Mouse (Mus musculus) C2C12 (cell line): Measurements from ENCODE around the gene Tnni2. TPM values are rescaled to one million over a fixed set of nuclear protein-coding genes. Genes with fewer than 3 reads are reported as not detected.

Experiments used
- H3K27me3 ChIP-seq: one replicate; pipeline ENCODE4 v1.6.1; 2011; ENCODE audit not compliant: control insufficient read depth, insufficient read depth, insufficient read length
- H3K36me3 ChIP-seq: one replicate; pipeline ENCODE4 v1.6.1; 2011; ENCODE audit not compliant: control insufficient read depth, insufficient read depth
- H3K4me3 ChIP-seq: one replicate; pipeline ENCODE4 v1.5.1; 2011; ENCODE audit warnings: mild to moderate bottlenecking, control low read depth; ENCODE audit not compliant: poor library complexity, insufficient read depth, severe bottlenecking
- H3K79me2 ChIP-seq: one replicate; pipeline ENCODE4 v1.6.1; 2011; ENCODE audit not compliant: control insufficient read depth, insufficient read depth
- H3K79me3 ChIP-seq: one replicate; pipeline ENCODE4 v1.6.1; 2011; ENCODE audit warnings: low read depth, control low read depth
- H3ac ChIP-seq: one replicate; pipeline ENCODE3; 2011; ENCODE audit warnings: low read depth; ENCODE audit not compliant: control insufficient read depth, insufficient read length
- CEBPB ChIP-seq: IDR thresholded peaks from one replicate; pipeline ENCODE4 v1.6.1; 2011; ENCODE audit warnings: low read depth, mild to moderate bottlenecking, control low read depth, moderate library complexity
- CTCF ChIP-seq: IDR thresholded peaks from one replicate; pipeline ENCODE4 v1.5.1; 2011; ENCODE audit not compliant: control insufficient read depth, insufficient read depth, insufficient read length
- FOSL1 ChIP-seq: IDR thresholded peaks from one replicate; pipeline ENCODE4 v1.8.0; 2011; ENCODE audit warnings: mild to moderate bottlenecking, low read length; ENCODE audit not compliant: poor library complexity, insufficient read depth, severe bottlenecking
- MAX ChIP-seq: IDR thresholded peaks from one replicate; pipeline ENCODE4 v1.6.1; 2011; ENCODE audit warnings: mild to moderate bottlenecking, control low read depth
- MYOD1 ChIP-seq: IDR thresholded peaks from one replicate; pipeline ENCODE4 v1.6.1; 2011; ENCODE audit warnings: low read depth; ENCODE audit not compliant: control insufficient read depth, insufficient read length
- MYOG ChIP-seq: IDR thresholded peaks from one replicate; pipeline ENCODE4 v1.6.1; 2011; ENCODE audit not compliant: control insufficient read depth, insufficient read length; ENCODE audit errors: extremely low read depth
- USF1 ChIP-seq: IDR thresholded peaks from one replicate; pipeline ENCODE4 v1.6.1; 2011; ENCODE audit warnings: low read depth, mild to moderate bottlenecking, control low read depth, moderate library complexity
- polyA plus RNA-seq: library from polyadenylated mRNA; unstranded; fragments of >200 nt; fragmentation: generic; extraction: Trizol; gene quantifications from one replicate; pipeline ENCODE4 v1.2.1, GENCODE M21; 2012; ENCODE audit warnings: missing spikeins

The Tnni2 gene
- polyA plus RNA-seq, 1 experiment = 7.5 TPM

DNA sequence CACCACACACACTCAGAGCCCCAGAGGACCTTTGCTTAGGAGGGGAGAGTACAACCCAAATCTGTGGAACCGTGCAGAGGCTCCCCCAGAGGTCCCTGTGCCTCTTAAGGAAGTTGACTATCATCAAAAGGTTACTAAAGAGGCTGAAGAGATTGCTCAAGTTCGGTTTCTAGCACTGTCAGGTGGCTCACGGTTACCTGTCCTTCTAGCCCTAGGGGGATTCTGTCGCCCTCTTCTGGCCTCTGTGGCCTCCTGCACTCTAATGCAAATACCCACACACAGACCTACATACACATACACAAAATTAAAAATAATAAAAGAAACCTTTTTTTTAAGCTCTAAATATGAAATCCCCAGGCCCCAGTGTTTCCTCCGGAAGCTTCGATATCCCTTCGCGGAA lies 22.9 kb upstream of the Tnni2 start:
- TF ChIP-seq CEBPB = no peak
- no peak for TF ChIP-seq FOSL1
- no peak for TF ChIP-seq USF1
- H3K79me3 ChIP-seq = no peaks in the 10 kb centered on the region

DNA sequence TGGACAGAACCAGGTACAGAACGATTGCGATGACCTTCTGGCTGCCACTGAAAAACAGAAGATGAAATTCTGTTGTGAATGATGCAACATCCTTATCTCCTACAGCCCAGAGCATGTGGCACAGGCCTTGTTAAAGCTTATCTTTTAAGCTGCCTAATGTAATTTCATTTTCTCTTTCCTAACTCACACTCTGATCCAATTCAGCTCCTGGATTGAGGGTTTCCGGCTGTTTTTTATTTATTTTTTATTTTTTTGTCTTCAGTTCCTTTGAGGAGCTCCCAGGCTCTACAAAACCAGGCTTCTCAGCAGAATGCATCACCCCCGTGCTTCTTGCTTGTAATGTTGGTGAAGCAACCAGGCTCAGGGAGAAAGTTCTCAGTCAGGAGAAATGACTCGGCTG lies 21.7 kb upstream of the Tnni2 start:
- no peak overlapping the region for H3ac ChIP-seq
- no peaks in the 10 kb centered on the region for H3K36me3 ChIP-seq
- H3K4me3 ChIP-seq = no peak overlapping the region
- TF ChIP-seq FOSL1 (no peak), MYOG (no peak), USF1 (no peak), MAX (no peak), CEBPB (no peak), MYOD1 (no peak), CTCF (no peak)
- H3K27me3 ChIP-seq = no peaks in the 10 kb centered on the region
- no peaks in the 10 kb centered on the region for H3K79me3 ChIP-seq
- H3K79me2 ChIP-seq = no peaks in the 10 kb centered on the region

More for the DNA sequence above, 22.9 kb upstream of the Tnni2 start:
- no peak overlapping the region for H3ac ChIP-seq
- no peak overlapping the region for H3K4me3 ChIP-seq
- no peaks in the 10 kb centered on the region for H3K36me3 ChIP-seq
- no peaks in the 10 kb centered on the region for H3K79me2 ChIP-seq
- no peaks in the 10 kb centered on the region for H3K27me3 ChIP-seq

DNA sequence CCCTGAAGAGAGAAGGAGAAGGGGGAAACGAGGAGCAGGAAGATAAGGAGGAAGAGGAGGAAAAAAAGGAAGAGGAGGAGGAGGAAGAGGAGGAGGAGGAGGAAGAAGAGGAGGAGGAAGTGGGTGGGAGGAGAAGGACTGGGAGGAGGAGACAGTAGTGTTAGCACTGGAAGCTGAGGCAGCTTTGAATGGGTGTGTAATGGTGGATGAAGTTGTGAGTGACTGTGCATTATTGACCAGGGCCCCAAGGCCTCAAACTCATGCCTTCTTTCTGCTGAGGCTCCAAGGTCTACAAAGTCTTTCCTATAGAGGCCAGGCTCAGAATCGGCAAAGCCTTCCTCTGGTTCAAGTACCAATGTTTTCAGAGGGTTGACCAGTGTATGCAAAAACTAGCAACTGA lies 19.8 kb upstream of the Tnni2 start:
- no peaks in the 10 kb centered on the region for H3K79me3 ChIP-seq
- H3K79me2 ChIP-seq = no peaks in the 10 kb centered on the region
- no peak overlapping the region for H3K4me3 ChIP-seq
- H3K36me3 ChIP-seq = no peaks in the 10 kb centered on the region
- no peak for TF ChIP-seq FOSL1
- TF ChIP-seq MYOG = no peak
- no peak for TF ChIP-seq MAX
- TF ChIP-seq CTCF = no peak
- no peak for TF ChIP-seq CEBPB
- TF ChIP-seq MYOD1 = no peak
- no peak for TF ChIP-seq USF1
- H3ac ChIP-seq = no peak overlapping the region
- no peaks in the 10 kb centered on the region for H3K27me3 ChIP-seq

DNA sequence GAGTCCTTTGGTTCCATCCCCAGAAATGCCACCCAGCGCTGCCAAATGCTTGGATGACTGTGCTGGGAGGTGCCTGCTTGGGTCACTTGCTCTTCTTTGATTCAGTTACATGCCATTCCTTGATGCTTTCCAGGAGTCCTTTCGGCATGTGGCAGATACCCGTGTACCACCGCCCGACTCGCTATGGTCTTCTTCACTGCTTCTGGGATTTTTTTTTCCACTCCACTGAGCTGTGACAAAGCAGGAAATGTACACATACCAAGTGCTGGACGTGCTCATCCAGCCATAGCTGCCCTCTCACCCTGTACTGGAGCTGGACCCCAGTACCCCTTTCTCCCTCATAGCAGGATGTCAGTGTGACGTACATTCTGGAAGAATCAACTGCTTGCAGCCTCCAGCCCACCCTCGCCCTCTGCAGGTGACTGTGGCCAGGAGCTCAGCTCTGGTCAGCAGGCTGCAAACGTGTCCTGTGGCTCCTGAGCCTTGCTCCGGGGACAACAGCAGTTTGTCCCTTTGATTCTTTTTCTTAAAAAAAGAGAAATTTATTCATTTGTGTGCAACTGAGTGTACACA lies 15.9 kb upstream of the Tnni2 start:
- no peak for TF ChIP-seq CTCF
- H3K79me2 ChIP-seq = no peaks in the 10 kb centered on the region

DNA sequence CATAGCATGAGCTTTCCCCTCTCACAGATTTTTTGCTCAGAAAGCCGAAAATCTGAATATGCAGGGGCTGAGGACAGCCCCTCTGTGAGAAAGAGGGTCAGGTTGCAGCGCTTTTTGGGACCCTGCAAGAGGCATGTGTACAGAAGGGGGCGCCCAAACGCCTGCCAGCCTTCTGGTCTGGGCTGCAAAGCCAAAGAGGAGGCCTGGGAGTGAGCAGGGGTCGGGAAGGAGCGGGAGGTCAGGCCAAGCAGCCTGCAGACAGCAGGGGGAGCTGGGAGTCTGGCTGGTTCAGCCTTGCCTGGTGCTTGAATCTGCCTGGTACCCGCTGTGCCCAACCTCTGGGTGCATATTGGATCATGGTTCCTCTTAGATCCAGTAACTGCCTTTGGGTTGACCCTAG lies 13.4 kb upstream of the Tnni2 start:
- TF ChIP-seq CTCF (peak; percentile 86), FOSL1 (no peak)

More for the DNA sequence above, 15.9 kb upstream of the Tnni2 start:
- H3K4me3 ChIP-seq = no peak overlapping the region
- H3K36me3 ChIP-seq = no peaks in the 10 kb centered on the region
- H3K79me3 ChIP-seq = no peaks in the 10 kb centered on the region
- no peak overlapping the region for H3ac ChIP-seq
- no peaks in the 10 kb centered on the region for H3K27me3 ChIP-seq

DNA sequence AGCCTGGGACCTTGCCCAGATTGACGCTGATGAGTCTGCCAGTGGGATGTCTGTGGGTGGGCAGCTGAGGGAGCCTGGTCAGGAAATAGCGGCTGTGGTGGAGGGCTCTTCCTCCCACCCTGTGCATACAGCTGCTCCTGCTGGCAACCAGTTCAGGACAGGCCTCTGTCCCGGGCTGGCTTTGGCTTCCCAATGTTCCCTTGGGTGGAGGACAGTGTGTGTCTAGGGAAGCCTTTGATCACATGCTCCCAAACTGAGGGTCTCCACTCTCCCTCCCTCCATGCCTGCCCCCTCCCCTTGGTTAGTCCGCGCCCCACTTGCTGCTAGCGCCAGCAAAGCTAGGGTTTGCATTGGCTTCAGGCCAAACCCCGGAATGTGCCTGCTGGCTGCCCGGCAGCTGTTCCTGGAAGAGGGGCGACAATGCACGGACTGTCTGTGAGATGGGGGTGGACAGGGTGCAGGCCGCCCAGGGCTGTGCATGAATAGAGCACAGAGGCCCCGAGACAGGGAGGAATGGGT lies 11.4 kb upstream of the Tnni2 start:
- Histone ChIP-seq H3K79me2 (no peaks in the 10 kb centered on the region), H3K36me3 (no peaks in the 10 kb centered on the region), H3ac (no peak overlapping the region), H3K4me3 (no peak overlapping the region), H3K27me3 (no peaks in the 10 kb centered on the region), H3K79me3 (no peaks in the 10 kb centered on the region)
- TF ChIP-seq CTCF (no peak), FOSL1 (no peak), USF1 (no peak), CEBPB (no peak), MYOD1 (peak; percentile 82), MAX (no peak)

More for the DNA sequence above, 13.4 kb upstream of the Tnni2 start:
- Histone ChIP-seq H3K79me3 (no peaks in the 10 kb centered on the region), H3K4me3 (no peak overlapping the region), H3ac (no peak overlapping the region), H3K27me3 (no peaks in the 10 kb centered on the region), H3K79me2 (no peaks in the 10 kb centered on the region), H3K36me3 (no peaks in the 10 kb centered on the region)
